Mouse (Mus musculus): Measurements from ENCODE around the gene Wbp11. TPM values are rescaled to one million over a fixed set of nuclear protein-coding genes. Genes with fewer than 3 reads are reported as not detected.

Gene Wbp11
- polyA plus RNA-seq, 1 experiment from 2014 or later = 154 TPM

GRCm38 (mm10) chr6:136827116-136827515 lies 917 bp downstream of the Wbp11 start:
- no peak for DNase-seq (ENCODE audit: low spot score, missing footprints)
- H3K9ac ChIP-seq (ENCODE audit: low read length) = peak overlapping the region; percentile 99
- no peaks in the 10 kb centered on the region for H3K27me3 ChIP-seq (ENCODE audit: control insufficient read depth, insufficient read depth, low read length)
- H3K27ac ChIP-seq (ENCODE audit: low read depth, low read length) = no peak overlapping the region
- 22% methylated on average over 7 of the region's 7 CpGs for WGBS
- peak overlapping the region; percentile 72 for H3K4me2 ChIP-seq
- peaks cover 4% of the 10 kb centered on the region for H3K4me1 ChIP-seq (ENCODE audit: control insufficient read depth, insufficient read depth, low read length)
- no peak for ATAC-seq (ENCODE audit: low FRiP score)
- peak overlapping the region; percentile 100 for H3K4me3 ChIP-seq (ENCODE audit: low read depth, low read length)
- peaks cover 18% of the 10 kb centered on the region for H3K36me3 ChIP-seq (ENCODE audit: control insufficient read depth, insufficient read depth, low read length)
- no peaks in the 10 kb centered on the region for H3K9me3 ChIP-seq (ENCODE audit: control insufficient read depth, low read length)

- no peak for ATAC-seq (ENCODE audit: low FRiP score)
- WGBS = 93% methylated on average over 8 of the region's 8 CpGs
- Histone ChIP-seq H3K9me3 (ENCODE audit: control insufficient read depth, low read length) (no peaks in the 10 kb centered on the region), H3K36me3 (ENCODE audit: control insufficient read depth, insufficient read depth, low read length) (peaks cover 32% of the 10 kb centered on the region), H3K9ac (ENCODE audit: low read length) (no peak overlapping the region), H3K27me3 (ENCODE audit: control insufficient read depth, insufficient read depth, low read length) (no peaks in the 10 kb centered on the region), H3K4me3 (ENCODE audit: low read depth, low read length) (no peak overlapping the region), H3K4me1 (ENCODE audit: control insufficient read depth, insufficient read depth, low read length) (peaks cover 4% of the 10 kb centered on the region), H3K27ac (ENCODE audit: low read depth, low read length) (no peak overlapping the region), H3K4me2 (no peak overlapping the region)
- DNase-seq (ENCODE audit: low spot score, missing footprints) = peak; percentile 53
These were observed 3.0 kb downstream of the Wbp11 start for GRCm38 (mm10) chr6:136824987-136825386.

GRCm38 (mm10) chr6:136821086-136821485 lies 6.9 kb downstream of the Wbp11 start:
- Histone ChIP-seq H3K4me1 (ENCODE audit: control insufficient read depth, insufficient read depth, low read length) (no peaks in the 10 kb centered on the region), H3K4me2 (no peak overlapping the region), H3K27me3 (ENCODE audit: control insufficient read depth, insufficient read depth, low read length) (no peaks in the 10 kb centered on the region), H3K27ac (ENCODE audit: low read depth, low read length) (no peak overlapping the region), H3K4me3 (ENCODE audit: low read depth, low read length) (no peak overlapping the region), H3K9ac (ENCODE audit: low read length) (no peak overlapping the region), H3K9me3 (ENCODE audit: control insufficient read depth, low read length) (no peaks in the 10 kb centered on the region), H3K36me3 (ENCODE audit: control insufficient read depth, insufficient read depth, low read length) (peaks cover 49% of the 10 kb centered on the region)
- no peak for ATAC-seq (ENCODE audit: low FRiP score)
- DNase-seq (ENCODE audit: low spot score, missing footprints) = no peak
- 97% methylated on average over 18 of the region's 18 CpGs for WGBS

GRCm38 (mm10) chr6:136820381-136820780 lies 7.7 kb downstream of the Wbp11 start:
- no peak; the same call in 1 of the 2 replicates for ATAC-seq (ENCODE audit: low FRiP score)
- peaks cover 56% of the 10 kb centered on the region for H3K36me3 ChIP-seq (ENCODE audit: control insufficient read depth, insufficient read depth, low read length)
- 97% methylated on average over 21 of the region's 21 CpGs for WGBS
- H3K9me3 ChIP-seq (ENCODE audit: control insufficient read depth, low read length) = no peaks in the 10 kb centered on the region
- H3K9ac ChIP-seq (ENCODE audit: low read length) = no peak overlapping the region
- H3K27ac ChIP-seq (ENCODE audit: low read depth, low read length) = no peak overlapping the region
- DNase-seq (ENCODE audit: low spot score, missing footprints) = no peak
- H3K4me1 ChIP-seq (ENCODE audit: control insufficient read depth, insufficient read depth, low read length) = no peaks in the 10 kb centered on the region
- H3K4me2 ChIP-seq = no peak overlapping the region
- no peaks in the 10 kb centered on the region for H3K27me3 ChIP-seq (ENCODE audit: control insufficient read depth, insufficient read depth, low read length)
- H3K4me3 ChIP-seq (ENCODE audit: low read depth, low read length) = no peak overlapping the region

DNA sequence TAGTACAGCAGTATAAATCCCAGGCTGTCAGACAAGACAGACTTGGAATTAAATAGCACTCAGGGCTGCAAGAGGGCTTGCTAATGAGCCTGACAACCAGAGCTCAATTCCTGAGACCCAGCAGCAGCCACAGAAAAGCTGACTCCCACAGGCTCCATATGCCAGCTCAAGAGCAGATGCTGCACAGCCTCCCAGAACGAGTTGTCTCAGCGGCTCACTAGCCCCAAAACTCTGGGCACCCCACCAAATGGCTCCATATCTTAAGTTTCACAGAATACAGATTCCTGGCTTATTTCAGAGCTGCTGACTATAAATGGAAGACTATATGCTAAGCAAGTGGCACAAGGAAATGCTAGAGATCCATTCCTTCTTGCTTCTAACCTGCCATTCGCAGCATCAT lies 10.5 kb downstream of the Wbp11 start:
- Histone ChIP-seq H3K36me3 (ENCODE audit: control insufficient read depth, insufficient read depth, low read length) (peaks cover 53% of the 10 kb centered on the region), H3K4me1 (ENCODE audit: control insufficient read depth, insufficient read depth, low read length) (no peaks in the 10 kb centered on the region), H3K27ac (ENCODE audit: low read depth, low read length) (no peak overlapping the region), H3K9ac (ENCODE audit: low read length) (no peak overlapping the region), H3K9me3 (ENCODE audit: control insufficient read depth, low read length) (no peaks in the 10 kb centered on the region), H3K4me3 (ENCODE audit: low read depth, low read length) (no peak overlapping the region), H3K4me2 (no peak overlapping the region), H3K27me3 (ENCODE audit: control insufficient read depth, insufficient read depth, low read length) (no peaks in the 10 kb centered on the region)
- DNase-seq (ENCODE audit: low spot score, missing footprints) (no peak), ATAC-seq (ENCODE audit: low FRiP score) (no peak)
- WGBS = 99% methylated on average over 3 of the region's 3 CpGs

- no peaks in the 10 kb centered on the region for H3K9me3 ChIP-seq (ENCODE audit: control insufficient read depth, low read length)
- no peak overlapping the region for H3K9ac ChIP-seq (ENCODE audit: low read length)
- H3K36me3 ChIP-seq (ENCODE audit: control insufficient read depth, insufficient read depth, low read length) = peaks cover 47% of the 10 kb centered on the region
- H3K4me1 ChIP-seq (ENCODE audit: control insufficient read depth, insufficient read depth, low read length) = no peaks in the 10 kb centered on the region
- no peak overlapping the region for H3K4me3 ChIP-seq (ENCODE audit: low read depth, low read length)
- 92% methylated on average over 21 of the region's 21 CpGs for WGBS
- ATAC-seq (ENCODE audit: low FRiP score) (no peak), DNase-seq (ENCODE audit: low spot score, missing footprints) (no peak)
- H3K4me2 ChIP-seq = no peak overlapping the region
- no peak overlapping the region for H3K27ac ChIP-seq (ENCODE audit: low read depth, low read length)
- H3K27me3 ChIP-seq (ENCODE audit: control insufficient read depth, insufficient read depth, low read length) = no peaks in the 10 kb centered on the region
These were observed 11.2 kb downstream of the Wbp11 start for GRCm38 (mm10) chr6:136816826-136817225.

DNA sequence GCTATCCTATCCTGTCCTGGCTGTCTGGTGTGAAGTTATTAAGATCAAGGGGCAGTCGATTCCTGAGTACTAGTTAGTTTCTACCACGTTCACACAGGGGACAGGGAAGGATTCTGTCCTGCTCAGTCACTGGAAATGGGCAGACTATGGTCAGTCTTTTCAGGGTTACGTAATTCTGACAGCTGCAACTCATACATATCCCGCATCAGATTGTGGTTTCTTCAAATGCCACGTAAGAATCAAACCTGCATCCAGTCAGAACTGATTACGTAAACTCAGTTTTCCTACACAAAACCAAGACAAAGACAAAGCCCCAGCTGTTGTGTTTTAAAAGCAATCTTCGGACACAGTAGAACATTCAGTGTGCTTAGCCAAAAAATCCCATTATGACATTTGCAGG lies 12.7 kb downstream of the Wbp11 start:
- ATAC-seq (ENCODE audit: low FRiP score) (no peak), DNase-seq (ENCODE audit: low spot score, missing footprints) (no peak)
- no peak overlapping the region for H3K27ac ChIP-seq (ENCODE audit: low read depth, low read length)
- WGBS = 95% methylated on average over 7 of the region's 7 CpGs
- H3K9ac ChIP-seq (ENCODE audit: low read length) = no peak overlapping the region
- H3K4me3 ChIP-seq (ENCODE audit: low read depth, low read length) = no peak overlapping the region
- H3K4me2 ChIP-seq = no peak overlapping the region
- H3K4me1 ChIP-seq (ENCODE audit: control insufficient read depth, insufficient read depth, low read length) = no peaks in the 10 kb centered on the region
- H3K27me3 ChIP-seq (ENCODE audit: control insufficient read depth, insufficient read depth, low read length) = no peaks in the 10 kb centered on the region
- H3K36me3 ChIP-seq (ENCODE audit: control insufficient read depth, insufficient read depth, low read length) = peaks cover 38% of the 10 kb centered on the region
- no peaks in the 10 kb centered on the region for H3K9me3 ChIP-seq (ENCODE audit: control insufficient read depth, low read length)

DNA sequence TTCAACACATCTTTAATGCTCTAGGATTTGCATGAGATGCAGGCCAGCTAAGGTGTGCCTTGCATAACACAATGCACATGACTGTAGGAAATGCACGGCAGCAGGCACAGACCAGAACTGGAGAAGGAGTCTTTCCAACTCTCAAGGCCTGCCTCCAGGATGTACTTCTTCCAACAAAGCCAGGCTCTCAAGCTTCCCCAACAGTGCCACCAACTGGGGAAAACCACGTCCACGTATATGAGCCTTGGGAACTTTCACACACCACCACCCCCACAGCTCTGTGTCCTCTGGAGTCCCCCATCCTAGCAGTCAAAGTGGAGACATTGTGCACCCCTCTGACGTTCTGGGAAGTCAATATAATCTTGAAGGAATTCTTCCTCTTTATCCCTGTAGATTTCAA lies 14.9 kb downstream of the Wbp11 start:
- Histone ChIP-seq H3K4me2 (no peak overlapping the region), H3K4me1 (ENCODE audit: control insufficient read depth, insufficient read depth, low read length) (peaks cover 7% of the 10 kb centered on the region), H3K27ac (ENCODE audit: low read depth, low read length) (no peak overlapping the region), H3K36me3 (ENCODE audit: control insufficient read depth, insufficient read depth, low read length) (peaks cover 30% of the 10 kb centered on the region), H3K4me3 (ENCODE audit: low read depth, low read length) (no peak overlapping the region), H3K27me3 (ENCODE audit: control insufficient read depth, insufficient read depth, low read length) (no peaks in the 10 kb centered on the region), H3K9ac (ENCODE audit: low read length) (no peak overlapping the region), H3K9me3 (ENCODE audit: control insufficient read depth, low read length) (no peaks in the 10 kb centered on the region)
- DNase-seq (ENCODE audit: low spot score, missing footprints) (no peak), ATAC-seq (ENCODE audit: low FRiP score) (no peak)
- 53% methylated on average over 4 of the region's 4 CpGs for WGBS

DNA sequence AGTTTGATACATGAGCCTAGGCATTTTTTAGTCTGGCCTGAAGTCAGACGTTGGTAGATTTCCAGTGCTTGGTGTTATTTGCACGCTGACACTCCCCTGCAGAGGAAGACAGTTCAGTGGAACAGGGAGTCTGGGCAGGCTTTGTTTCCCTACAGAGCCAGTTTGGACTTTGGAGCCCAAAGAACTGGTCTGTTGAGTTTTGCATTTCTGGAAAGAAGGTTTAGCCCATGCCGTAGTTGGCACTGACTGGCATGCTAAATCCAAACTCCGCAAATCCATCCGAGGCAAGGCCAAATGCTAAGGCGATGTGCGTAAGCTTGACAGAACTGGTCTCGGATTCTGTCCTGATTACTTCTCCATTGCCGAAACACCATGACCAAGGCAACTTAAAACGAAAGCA lies 16.8 kb downstream of the Wbp11 start:
- peaks cover 17% of the 10 kb centered on the region for H3K36me3 ChIP-seq (ENCODE audit: control insufficient read depth, insufficient read depth, low read length)
- H3K9me3 ChIP-seq (ENCODE audit: control insufficient read depth, low read length) = no peaks in the 10 kb centered on the region
- no peak for DNase-seq (ENCODE audit: low spot score, missing footprints)
- no peak for ATAC-seq (ENCODE audit: low FRiP score)
- WGBS = 87% methylated on average over 10 of the region's 10 CpGs
- no peak overlapping the region for H3K4me3 ChIP-seq (ENCODE audit: low read depth, low read length)
- H3K27ac ChIP-seq (ENCODE audit: low read depth, low read length) = no peak overlapping the region
- H3K4me1 ChIP-seq (ENCODE audit: control insufficient read depth, insufficient read depth, low read length) = peaks cover 7% of the 10 kb centered on the region
- H3K27me3 ChIP-seq (ENCODE audit: control insufficient read depth, insufficient read depth, low read length) = no peaks in the 10 kb centered on the region
- H3K9ac ChIP-seq (ENCODE audit: low read length) = no peak overlapping the region
- H3K4me2 ChIP-seq = no peak overlapping the region

DNA sequence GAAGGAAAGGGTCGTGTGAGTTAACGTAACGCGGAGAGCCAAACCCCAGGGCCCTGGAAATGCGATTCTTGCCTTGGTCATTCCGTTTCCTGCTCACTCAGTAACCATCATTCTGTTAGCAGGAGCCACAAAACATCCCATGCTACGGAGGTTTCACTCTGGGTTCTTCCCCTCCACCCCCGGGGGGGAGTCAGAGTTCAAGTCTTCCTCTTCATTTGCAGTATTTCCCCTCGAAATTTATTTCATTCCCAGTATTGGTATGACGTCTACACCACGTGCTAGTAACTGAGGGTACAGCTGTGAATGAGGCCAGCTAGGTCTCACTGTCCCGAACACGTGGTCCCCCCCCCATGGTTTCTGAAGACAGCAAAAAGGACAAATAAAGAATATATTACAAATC lies 18.4 kb downstream of the Wbp11 start:
- Histone ChIP-seq H3K27me3 (ENCODE audit: control insufficient read depth, insufficient read depth, low read length) (no peaks in the 10 kb centered on the region), H3K4me3 (ENCODE audit: low read depth, low read length) (no peak overlapping the region), H3K4me2 (peak overlapping the region; percentile 88; the same call in 1 of the 2 replicates), H3K9me3 (ENCODE audit: control insufficient read depth, low read length) (no peaks in the 10 kb centered on the region), H3K4me1 (ENCODE audit: control insufficient read depth, insufficient read depth, low read length) (peaks cover 7% of the 10 kb centered on the region), H3K36me3 (ENCODE audit: control insufficient read depth, insufficient read depth, low read length) (peaks cover 7% of the 10 kb centered on the region), H3K27ac (ENCODE audit: low read depth, low read length) (no peak overlapping the region), H3K9ac (ENCODE audit: low read length) (no peak overlapping the region)
- DNase-seq (ENCODE audit: low spot score, missing footprints) (no peak), ATAC-seq (ENCODE audit: low FRiP score) (no peak)
- 80% methylated on average over 13 of the region's 13 CpGs for WGBS

Measured in midbrain, embryonic 11.5 days (tissue).